Mouse (Mus musculus): Measurements from ENCODE around the gene Adat1.
A peak's percentile ranks its signal among the peaks of the same experiment; 100 is the strongest.
"Not testable (repeated sequence)": the region's sequence is repeated elsewhere in the genome, so short reads cannot be mapped to it uniquely, and the experiment has no call there.

Adat1 gene

DNA sequence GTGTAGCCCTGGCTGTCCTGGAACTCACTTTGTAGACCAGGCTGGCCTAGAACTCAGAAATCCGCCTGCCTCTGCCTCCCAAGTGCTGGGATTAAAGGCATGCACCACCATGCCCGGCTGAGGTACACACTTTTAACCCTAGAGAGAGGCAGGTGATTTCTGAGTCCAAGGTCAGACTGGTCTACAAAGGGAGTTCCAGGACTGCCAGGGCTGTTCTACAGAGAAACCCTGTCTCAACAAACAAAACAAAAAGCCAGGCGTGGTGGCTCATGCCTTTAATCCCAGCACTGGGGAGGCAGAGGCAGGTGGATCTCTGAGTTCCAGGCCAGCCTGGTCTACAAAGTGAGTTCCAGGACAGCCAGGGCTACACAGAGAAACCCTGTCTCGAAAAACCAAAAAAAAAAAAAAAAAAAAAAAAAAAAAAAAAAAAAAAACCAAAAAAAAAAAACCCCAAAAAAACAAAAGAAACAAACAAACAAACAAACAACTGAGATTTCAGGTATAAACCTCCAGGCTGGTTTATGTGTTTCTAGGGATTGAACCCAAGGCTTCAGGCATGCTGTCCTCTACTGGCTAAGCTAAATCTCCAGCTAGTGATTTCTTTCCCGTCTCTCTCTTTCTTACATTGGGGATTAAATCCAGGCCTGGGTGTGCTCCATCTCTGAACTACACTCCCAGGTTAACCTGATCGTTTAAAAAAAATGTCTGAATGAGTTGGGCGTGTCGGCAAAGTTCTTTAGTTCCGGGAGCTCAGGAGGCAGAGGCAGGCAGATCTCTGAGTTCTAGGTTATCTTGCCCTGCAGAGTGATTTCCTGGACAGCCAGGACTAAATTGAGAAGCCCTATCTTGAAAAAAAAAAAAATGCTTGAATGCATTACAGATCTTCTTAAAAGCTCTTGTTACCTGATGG lies 53.8 kb downstream of the Adat1 start:
- not testable (repeated sequence) for DNase-seq

GRCm38 (mm10) chr8:111937184-111937583 lies 54.9 kb downstream of the Adat1 start:
- DNase-seq = no peak

DNA sequence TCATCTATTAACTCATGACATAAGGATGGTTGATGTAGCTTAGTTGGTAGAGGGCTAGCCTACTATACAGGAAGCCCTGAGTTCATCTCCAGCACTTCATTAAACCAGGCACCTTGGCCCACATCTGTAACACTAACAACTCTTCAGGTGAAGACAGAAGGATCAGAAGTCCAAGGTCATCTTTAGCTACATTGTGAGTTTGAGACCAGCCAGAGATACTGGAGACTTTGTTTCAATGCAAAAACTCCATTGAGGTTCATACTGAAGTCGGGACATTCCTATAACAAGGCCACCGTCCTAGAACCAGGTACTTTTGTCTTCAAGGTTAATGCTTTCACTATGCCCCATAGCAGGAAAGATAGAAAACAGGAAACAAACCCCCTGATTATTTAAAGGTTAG lies 57.9 kb downstream of the Adat1 start:
- no peak for DNase-seq

- peak; percentile 92 to 96 for DNase-seq
These were observed 58.6 kb downstream of the Adat1 start, which contains the start of gene Tmem231 for GRCm38 (mm10) chr8:111933348-111934076. TSS of gene Tmem231 (minus strand) at chr8:111933881.

- peak; percentile 82 to 89 for DNase-seq
These were observed 59.3 kb downstream of the Adat1 start for GRCm38 (mm10) chr8:111932580-111933336.

DNA sequence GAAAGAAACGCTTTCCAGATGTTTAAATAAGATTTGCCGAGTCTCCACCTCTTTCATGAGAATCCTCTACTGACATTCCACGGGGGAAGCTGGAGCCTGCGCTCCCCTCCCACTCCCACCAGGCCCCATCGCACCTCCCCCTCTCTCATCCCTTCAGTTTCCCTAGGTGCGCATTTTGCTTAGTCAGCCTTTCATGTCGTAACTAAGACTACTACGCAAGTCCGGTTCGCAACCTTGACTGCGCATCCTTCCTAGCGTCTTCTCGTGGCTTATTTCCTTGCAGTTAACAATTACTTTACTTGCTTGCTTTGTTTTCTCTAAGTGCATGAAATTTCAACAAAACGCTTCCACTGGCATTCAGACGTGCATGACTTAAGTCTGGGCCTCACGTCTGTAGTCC lies 60.4 kb downstream of the Adat1 start:
- DNase-seq = no peak

- DNase-seq = no peak
These were observed 62.3 kb downstream of the Adat1 start for GRCm38 (mm10) chr8:111929648-111930344.

DNA sequence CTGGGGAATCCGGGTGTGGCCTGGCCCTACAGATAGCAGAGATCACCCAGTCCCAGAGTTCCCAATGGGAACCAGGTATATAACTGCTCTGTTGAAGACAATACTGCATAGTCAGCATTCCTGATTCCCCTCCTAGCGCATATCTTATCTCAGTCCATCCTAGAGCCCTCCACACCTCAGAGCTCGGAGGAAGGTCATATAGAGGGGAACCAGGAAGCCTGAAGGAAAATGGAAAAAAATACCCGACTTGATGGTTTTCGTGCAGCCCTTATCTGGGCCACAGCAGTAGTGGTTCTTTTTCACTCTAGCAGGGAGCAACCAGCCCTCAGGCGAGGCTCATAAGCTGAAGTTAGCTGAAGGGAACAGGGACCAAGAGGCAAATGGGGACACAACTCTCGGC lies 67.1 kb downstream of the Adat1 start:
- no peak for DNase-seq

DNA sequence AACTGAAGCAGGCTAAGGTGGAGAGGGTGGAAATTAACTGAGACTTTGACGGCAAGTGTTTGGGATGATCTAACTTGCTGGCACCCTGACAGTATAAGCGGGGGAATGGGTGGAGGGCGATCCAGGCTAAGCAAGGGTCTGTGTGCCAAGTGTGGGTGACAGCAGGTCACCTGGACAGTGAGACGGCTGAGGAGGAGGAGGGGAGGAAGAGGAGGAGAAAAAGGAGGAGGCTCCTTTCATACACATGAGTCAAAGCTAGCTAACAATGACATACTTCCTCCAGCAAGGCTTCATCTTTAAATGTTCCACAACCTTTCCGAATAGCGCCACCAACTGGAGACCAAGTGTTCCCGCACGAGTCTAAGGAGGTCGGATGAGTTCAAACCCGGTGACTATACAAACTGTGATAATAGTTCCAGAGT lies 68.7 kb downstream of the Adat1 start:
- DNase-seq = peak; percentile 42 to 59

DNA sequence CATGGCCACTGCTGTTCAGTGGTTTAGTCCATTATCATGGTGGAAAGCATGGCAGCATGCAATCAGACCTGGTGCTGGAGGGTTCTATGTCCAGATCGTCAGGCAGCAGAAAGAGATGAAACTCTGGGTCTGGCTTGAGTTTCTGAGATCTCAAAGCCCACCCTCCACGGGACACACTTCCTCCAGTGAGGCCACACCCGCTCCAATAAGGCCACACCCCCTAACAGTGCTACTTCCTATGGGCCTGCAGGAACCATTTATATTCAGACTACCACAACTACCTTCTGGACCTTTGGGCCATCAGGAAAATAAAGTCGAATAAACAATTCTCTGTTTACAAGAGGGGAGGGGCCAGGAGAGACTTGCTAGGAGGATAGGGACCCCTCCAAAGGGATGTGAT lies 71.1 kb downstream of the Adat1 start:
- DNase-seq = no peak

DNA sequence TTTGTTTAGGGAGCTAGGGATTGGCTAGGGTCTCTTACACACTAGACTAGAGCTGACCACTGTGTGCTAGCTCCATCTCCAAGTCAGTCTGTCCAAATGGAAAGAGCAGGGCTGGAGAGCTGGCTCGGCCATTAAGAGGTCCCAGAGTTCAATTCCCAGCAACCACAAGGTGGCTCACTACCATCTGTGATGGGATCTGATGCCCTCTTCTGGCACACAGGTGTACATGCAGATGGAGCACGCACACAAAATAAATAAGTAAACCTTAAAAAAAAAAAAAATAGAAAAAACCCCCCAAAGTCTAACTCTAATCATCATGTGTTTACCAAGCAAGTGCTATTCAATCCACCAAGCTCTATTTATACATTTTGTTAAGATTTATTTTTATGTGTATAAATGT lies 72.4 kb downstream of the Adat1 start:
- DNase-seq = no peak

Data from kidney, postnatal 25 days (tissue).